Mouse (Mus musculus) right cerebral cortex, adult 18-20 months (tissue): ENCODE data around the gene Ap1s2.

ENCODE experiments used
- DNase-seq: peaks from one replicate; pipeline ENCODE4 v3.0.0; 2022; ENCODE audit warnings: mixed read lengths

Ap1s2 gene

GRCm38 (mm10) chrX:163981500-163981899, 72.7 kb downstream of the Ap1s2 start:
- DNase-seq: no peak

GRCm38 (mm10) chrX:163982129-163982528, 73.3 kb downstream of the Ap1s2 start:
- no peak for DNase-seq
